Mouse (Mus musculus): ENCODE measurements around the gene Lcn9. TPM values are rescaled to one million over a fixed set of nuclear protein-coding genes. Genes with fewer than 3 reads are reported as not detected.

Gene Lcn9
- total RNA-seq, 1 experiment = not detected

GRCm38 (mm10) chr2:25779076-25779475 is 43.9 kb upstream of the Lcn9 start:
- Histone ChIP-seq H3K9ac (ENCODE audit: insufficient read depth, low read depth, low read length, poor library complexity, severe bottlenecking) (no peak overlapping the region), H3K9me3 (ENCODE audit: control insufficient read depth, insufficient read depth, low read depth, low read length) (no peaks in the 10 kb centered on the region), H3K27ac (ENCODE audit: insufficient read depth, low read depth, low read length, poor library complexity, severe bottlenecking) (no peak overlapping the region), H3K4me3 (ENCODE audit: insufficient read depth in 1 of 2, low read depth in 1 of 2, low read length in 2 of 2, poor library complexity in 1 of 2, severe bottlenecking in 1 of 2) (no peak overlapping the region), H3K36me3 (ENCODE audit: control insufficient read depth, insufficient read depth, low read length, poor library complexity, severe bottlenecking) (no peaks in the 10 kb centered on the region), H3K4me1 (ENCODE audit: control insufficient read depth in 2 of 2, insufficient read depth in 2 of 2, low read length in 2 of 2, poor library complexity in 1 of 2) (no peaks in the 10 kb centered on the region)
- no peak for DNase-seq (ENCODE audit: low read depth, low spot score)
- TF ChIP-seq HCFC1 (IDR thresholded peaks at IDR 0.05; ENCODE audit: borderline replicate concordance, insufficient read depth, low read length) (no peak), MAFK (IDR thresholded peaks at IDR 0.05; ENCODE audit: insufficient read depth, low read depth, low read length) (no peak), CHD2 (IDR thresholded peaks at IDR 0.05; ENCODE audit: low read depth, low read length) (no peak), ZC3H11A (IDR thresholded peaks at IDR 0.05; ENCODE audit: borderline replicate concordance, low read depth, low read length) (no peak), ZNF384 (IDR thresholded peaks at IDR 0.05; ENCODE audit: low read depth, low read length) (no peak)
- in situ Hi-C loops (cut with MboI; ENCODE audit: low sequenced_read_pairs in 2 of 2, unreplicated experiment in 2 of 2) = no loop called here

DNA sequence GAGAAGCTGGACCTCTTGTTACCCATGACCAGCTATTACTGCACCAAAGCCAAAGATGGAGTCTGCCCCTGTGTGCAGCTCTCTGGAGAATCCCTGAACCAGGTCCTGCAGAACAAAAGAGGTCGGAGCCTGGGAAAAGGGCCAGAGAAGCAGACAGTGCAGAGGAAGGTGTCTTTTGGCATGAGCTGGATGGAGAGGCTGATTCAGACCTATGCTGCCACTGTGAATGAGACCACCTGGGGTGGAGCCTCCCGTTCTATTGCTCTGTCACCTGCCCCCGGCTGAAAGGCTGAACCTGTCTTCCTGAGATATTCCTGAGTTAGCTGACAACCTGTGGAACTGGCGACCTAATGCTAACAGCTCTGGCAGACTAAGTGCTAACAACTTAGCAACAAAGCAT is 42.0 kb upstream of the Lcn9 start:
- TF ChIP-seq CHD2 (IDR thresholded peaks at IDR 0.05; ENCODE audit: low read depth, low read length) = no peak
- no peak for TF ChIP-seq MAFK (IDR thresholded peaks at IDR 0.05; ENCODE audit: insufficient read depth, low read depth, low read length)
- in situ Hi-C loops (cut with MboI; ENCODE audit: low sequenced_read_pairs in 2 of 2, unreplicated experiment in 2 of 2) = no loop called here
- no peaks in the 10 kb centered on the region for H3K36me3 ChIP-seq (ENCODE audit: control insufficient read depth, insufficient read depth, low read length, poor library complexity, severe bottlenecking)
- no peaks in the 10 kb centered on the region for H3K4me1 ChIP-seq (ENCODE audit: control insufficient read depth in 2 of 2, insufficient read depth in 2 of 2, low read length in 2 of 2, poor library complexity in 1 of 2)
- H3K4me3 ChIP-seq (ENCODE audit: insufficient read depth in 1 of 2, low read depth in 1 of 2, low read length in 2 of 2, poor library complexity in 1 of 2, severe bottlenecking in 1 of 2) = no peak overlapping the region
- H3K9me3 ChIP-seq (ENCODE audit: control insufficient read depth, insufficient read depth, low read depth, low read length) = no peaks in the 10 kb centered on the region
- H3K27ac ChIP-seq (ENCODE audit: insufficient read depth, low read depth, low read length, poor library complexity, severe bottlenecking) = no peak overlapping the region
- no peak overlapping the region for H3K9ac ChIP-seq (ENCODE audit: insufficient read depth, low read depth, low read length, poor library complexity, severe bottlenecking)
- no peak for DNase-seq (ENCODE audit: low read depth, low spot score)

DNA sequence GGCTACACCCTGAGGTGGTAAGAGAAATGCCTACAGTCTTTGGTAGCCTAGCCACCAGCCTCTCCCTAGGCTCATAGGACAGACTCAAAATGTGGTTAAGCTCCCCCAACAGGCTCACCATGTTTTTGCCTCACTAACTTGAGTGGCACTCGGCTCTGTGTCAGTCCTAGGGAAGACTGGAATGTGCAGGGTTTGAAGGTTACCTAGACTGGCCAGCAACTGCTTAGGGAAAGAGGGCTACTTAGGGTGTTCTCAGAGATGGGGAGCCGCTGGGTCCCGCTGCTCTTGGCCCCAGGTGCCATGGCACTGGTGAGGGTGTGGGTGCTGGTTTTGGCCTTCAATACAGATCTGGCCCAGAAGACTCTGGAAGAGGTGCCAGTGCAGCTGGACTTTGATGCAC is 41.0 kb upstream of the Lcn9 start, which contains the start of gene Gm13539:
Gene Gm13539, plus strand, starts transcription at position 301 of the 400 bp plus-strand sequence.
- no peak within 1 kb of the TSS for H3K4me3 ChIP-seq (ENCODE audit: insufficient read depth in 1 of 2, low read depth in 1 of 2, low read length in 2 of 2, poor library complexity in 1 of 2, severe bottlenecking in 1 of 2)
- no peak within 1 kb of the TSS for H3K9ac ChIP-seq (ENCODE audit: insufficient read depth, low read depth, low read length, poor library complexity, severe bottlenecking)
- H3K36me3 ChIP-seq (ENCODE audit: control insufficient read depth, insufficient read depth, low read length, poor library complexity, severe bottlenecking) = no peaks in the 10 kb centered on the region
- H3K4me1 ChIP-seq (ENCODE audit: control insufficient read depth in 2 of 2, insufficient read depth in 2 of 2, low read length in 2 of 2, poor library complexity in 1 of 2) = no peaks in the 10 kb centered on the region
- in situ Hi-C loops (cut with MboI; ENCODE audit: low sequenced_read_pairs in 2 of 2, unreplicated experiment in 2 of 2) = no loop called here
- H3K27ac ChIP-seq (ENCODE audit: insufficient read depth, low read depth, low read length, poor library complexity, severe bottlenecking) = no peak within 1 kb of the TSS
- TF ChIP-seq HCFC1 (IDR thresholded peaks at IDR 0.05; ENCODE audit: borderline replicate concordance, insufficient read depth, low read length) (no peak), ZNF384 (IDR thresholded peaks at IDR 0.05; ENCODE audit: low read depth, low read length) (no peak), MAFK (IDR thresholded peaks at IDR 0.05; ENCODE audit: insufficient read depth, low read depth, low read length) (no peak), ZC3H11A (IDR thresholded peaks at IDR 0.05; ENCODE audit: borderline replicate concordance, low read depth, low read length) (no peak), CHD2 (IDR thresholded peaks at IDR 0.05; ENCODE audit: low read depth, low read length) (no peak)
- H3K9me3 ChIP-seq (ENCODE audit: control insufficient read depth, insufficient read depth, low read depth, low read length) = no peaks in the 10 kb centered on the region
- DNase-seq (ENCODE audit: low read depth, low spot score) = no peak

GRCm38 (mm10) chr2:25785573-25786322 is 37.2 kb upstream of the Lcn9 start:
- Histone ChIP-seq H3K36me3 (ENCODE audit: control insufficient read depth, insufficient read depth, low read length, poor library complexity, severe bottlenecking) (no peaks in the 10 kb centered on the region), H3K27ac (ENCODE audit: insufficient read depth, low read depth, low read length, poor library complexity, severe bottlenecking) (no peak overlapping the region), H3K9me3 (ENCODE audit: control insufficient read depth, insufficient read depth, low read depth, low read length) (no peaks in the 10 kb centered on the region), H3K9ac (ENCODE audit: insufficient read depth, low read depth, low read length, poor library complexity, severe bottlenecking) (no peak overlapping the region), H3K4me1 (ENCODE audit: control insufficient read depth in 2 of 2, insufficient read depth in 2 of 2, low read length in 2 of 2, poor library complexity in 1 of 2) (no peaks in the 10 kb centered on the region), H3K4me3 (ENCODE audit: insufficient read depth in 1 of 2, low read depth in 1 of 2, low read length in 2 of 2, poor library complexity in 1 of 2, severe bottlenecking in 1 of 2) (no peak overlapping the region)
- TF ChIP-seq CHD2 (IDR thresholded peaks at IDR 0.05; ENCODE audit: low read depth, low read length) (no peak), HCFC1 (IDR thresholded peaks at IDR 0.05; ENCODE audit: borderline replicate concordance, insufficient read depth, low read length) (no peak), MAFK (IDR thresholded peaks at IDR 0.05; ENCODE audit: insufficient read depth, low read depth, low read length) (no peak), ZC3H11A (IDR thresholded peaks at IDR 0.05; ENCODE audit: borderline replicate concordance, low read depth, low read length) (no peak)
- no peak for DNase-seq (ENCODE audit: low read depth, low spot score)
- in situ Hi-C loops (cut with MboI; ENCODE audit: low sequenced_read_pairs in 2 of 2, unreplicated experiment in 2 of 2) = no loop called here

- Histone ChIP-seq H3K36me3 (ENCODE audit: control insufficient read depth, insufficient read depth, low read length, poor library complexity, severe bottlenecking) (no peaks in the 10 kb centered on the region), H3K27ac (ENCODE audit: insufficient read depth, low read depth, low read length, poor library complexity, severe bottlenecking) (no peak overlapping the region), H3K9ac (ENCODE audit: insufficient read depth, low read depth, low read length, poor library complexity, severe bottlenecking) (no peak overlapping the region), H3K9me3 (ENCODE audit: control insufficient read depth, insufficient read depth, low read depth, low read length) (no peaks in the 10 kb centered on the region), H3K4me3 (ENCODE audit: insufficient read depth in 1 of 2, low read depth in 1 of 2, low read length in 2 of 2, poor library complexity in 1 of 2, severe bottlenecking in 1 of 2) (no peak overlapping the region), H3K4me1 (ENCODE audit: control insufficient read depth in 2 of 2, insufficient read depth in 2 of 2, low read length in 2 of 2, poor library complexity in 1 of 2) (no peaks in the 10 kb centered on the region)
- TF ChIP-seq CHD2 (IDR thresholded peaks at IDR 0.05; ENCODE audit: low read depth, low read length) = no peak
- no peak for TF ChIP-seq HCFC1 (IDR thresholded peaks at IDR 0.05; ENCODE audit: borderline replicate concordance, insufficient read depth, low read length)
- TF ChIP-seq MAFK (IDR thresholded peaks at IDR 0.05; ENCODE audit: insufficient read depth, low read depth, low read length) = no peak
- TF ChIP-seq ZNF384 (IDR thresholded peaks at IDR 0.05; ENCODE audit: low read depth, low read length) = no peak
- TF ChIP-seq ZC3H11A (IDR thresholded peaks at IDR 0.05; ENCODE audit: borderline replicate concordance, low read depth, low read length) = no peak
- no peak for DNase-seq (ENCODE audit: low read depth, low spot score)
- in situ Hi-C loops (cut with MboI; ENCODE audit: low sequenced_read_pairs in 2 of 2, unreplicated experiment in 2 of 2) = no loop called here
Observed at GRCm38 (mm10) chr2:25789092-25789491, 33.9 kb upstream of the Lcn9 start.
